Mouse (Mus musculus) T-helper 1 cell (primary cell): ENCODE measurements around the gene Fam222a.

Experiments
- in situ Hi-C: fragments of 300-600 bp; cut with MboI, MseI; formaldehyde crosslinking; loops from one replicate; pipeline ENCODE4 v1.15.1; 2025; ENCODE audit warnings: high pct_unique_total_duplicates

The Fam222a gene

DNA sequence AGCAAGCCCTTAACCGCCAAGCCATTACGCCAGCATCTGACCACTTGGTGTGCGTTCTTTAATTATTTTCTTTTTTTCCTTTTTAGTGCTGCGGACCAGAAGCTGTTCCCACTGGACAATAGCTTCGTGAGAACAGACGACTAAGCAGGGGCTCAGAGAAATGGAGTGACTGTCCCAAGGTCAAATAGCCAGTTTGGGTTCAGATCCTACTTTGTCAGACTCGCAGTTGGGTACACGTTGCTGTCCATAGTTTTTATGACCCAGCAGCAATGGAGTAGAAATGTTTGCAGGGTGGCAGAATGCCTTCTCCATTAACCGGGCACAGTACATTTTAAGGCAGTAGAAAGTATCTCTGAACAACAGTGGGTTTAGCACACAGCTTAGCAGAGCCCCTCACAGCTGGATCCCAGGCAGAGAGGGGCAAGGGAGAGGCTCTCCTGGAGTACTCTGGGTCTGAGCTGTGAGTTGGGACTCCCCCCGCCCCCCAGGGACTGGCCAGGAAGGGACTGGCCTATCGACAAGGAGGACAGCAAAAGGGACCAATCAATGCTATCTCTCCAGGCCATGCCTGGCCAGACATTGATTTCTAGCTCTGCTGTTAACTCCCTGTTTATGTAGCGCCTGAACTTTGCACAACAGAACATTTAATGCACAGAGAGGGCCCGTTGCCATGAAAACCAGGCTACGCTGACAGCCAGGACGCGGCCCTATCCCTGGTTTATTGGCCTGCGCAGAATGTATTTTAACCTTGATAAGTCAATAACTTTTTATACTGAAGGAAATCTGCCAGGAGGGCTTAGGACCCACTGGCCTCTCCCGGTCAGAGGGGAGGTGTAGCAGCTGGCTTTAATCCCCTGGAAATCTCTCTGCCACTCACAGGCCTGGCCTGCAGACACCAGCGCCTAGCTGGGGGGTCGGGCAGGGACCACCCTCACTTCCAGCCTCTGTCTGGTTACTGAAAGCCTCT lies 9.8 kb upstream of the Fam222a start:
- in situ Hi-C loops = no loop called here

- in situ Hi-C loops = no loop called here
These were observed 7.3 kb upstream of the Fam222a start for GRCm38 (mm10) chr5:114560533-114560936.

DNA sequence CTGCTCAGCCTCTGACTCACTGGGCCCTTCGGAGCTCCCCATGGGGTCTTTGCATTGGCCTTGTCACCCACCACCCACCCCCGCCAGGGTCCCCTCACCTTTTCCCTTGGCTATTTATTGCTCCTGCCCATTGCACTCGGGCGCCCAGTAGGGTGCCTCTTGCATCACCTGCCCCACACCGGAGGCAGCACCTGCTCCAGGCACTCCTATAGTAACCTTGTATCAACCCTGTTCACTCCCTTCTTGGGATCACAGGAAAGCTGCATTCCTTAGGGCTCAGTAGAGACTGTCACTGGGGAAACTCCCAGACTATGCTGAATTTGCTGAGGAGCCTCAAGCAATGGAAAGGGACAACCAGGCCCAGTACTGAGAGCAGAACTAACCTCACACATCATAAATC lies 6.9 kb upstream of the Fam222a start:
- in situ Hi-C loops = no loop called here

- in situ Hi-C loops = no loop called here
These were observed 3.8 kb upstream of the Fam222a start for GRCm38 (mm10) chr5:114563994-114564393.

- in situ Hi-C loops = no loop called here
These were observed 2.5 kb upstream of the Fam222a start for GRCm38 (mm10) chr5:114565305-114565704.

DNA sequence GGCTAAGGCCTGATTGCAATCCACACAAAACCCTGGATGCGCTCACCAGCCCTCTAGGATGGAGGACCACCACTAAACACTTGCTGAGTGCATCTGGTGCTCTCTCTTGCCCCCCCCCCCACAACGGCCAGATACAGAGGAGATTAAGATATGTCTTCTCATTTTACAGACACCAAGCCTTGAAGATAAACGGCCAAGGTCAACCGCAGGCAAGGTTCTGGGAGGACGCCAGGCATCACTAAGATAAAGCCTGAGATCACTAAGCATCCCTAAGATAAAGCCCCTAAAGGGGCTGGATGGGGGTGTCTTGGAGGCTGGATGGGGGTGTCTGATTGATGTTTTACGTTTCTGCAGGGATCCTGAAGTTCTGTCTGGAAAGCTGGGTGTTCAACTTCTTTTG lies 2.1 kb upstream of the Fam222a start:
- in situ Hi-C loops = no loop called here

- in situ Hi-C loops = no loop called here
These were observed 1.4 kb upstream of the Fam222a start for GRCm38 (mm10) chr5:114566461-114566860.

DNA sequence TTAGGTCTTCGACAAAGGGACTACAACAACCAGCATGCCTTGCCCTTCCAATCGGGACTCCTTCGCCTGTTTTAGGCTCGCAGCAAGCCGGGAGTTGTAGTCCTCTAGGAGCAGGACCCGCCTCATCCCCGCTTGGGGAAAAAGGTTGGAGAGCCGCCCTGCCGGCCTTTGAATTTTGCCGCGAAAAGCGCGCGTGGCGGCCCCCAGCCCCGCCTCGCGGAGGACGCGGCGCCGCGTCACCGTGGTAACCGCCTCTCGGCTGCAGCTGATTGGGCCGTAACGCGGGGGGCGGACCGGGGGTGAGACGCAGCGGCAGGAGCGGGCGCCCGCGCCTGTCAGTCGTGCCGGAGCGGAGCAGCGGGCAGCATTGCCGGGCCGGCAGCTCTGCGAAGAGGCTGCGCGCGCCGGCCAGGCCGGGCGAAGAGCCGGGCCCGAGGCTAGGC lies 720 bp upstream of the Fam222a start:
- in situ Hi-C loops = no loop called here

GRCm38 (mm10) chr5:114568818-114569217 lies 1.0 kb downstream of the Fam222a start:
- in situ Hi-C loops = no loop called here

GRCm38 (mm10) chr5:114569918-114570670 lies 2.3 kb downstream of the Fam222a start:
- in situ Hi-C loops = no loop called here

DNA sequence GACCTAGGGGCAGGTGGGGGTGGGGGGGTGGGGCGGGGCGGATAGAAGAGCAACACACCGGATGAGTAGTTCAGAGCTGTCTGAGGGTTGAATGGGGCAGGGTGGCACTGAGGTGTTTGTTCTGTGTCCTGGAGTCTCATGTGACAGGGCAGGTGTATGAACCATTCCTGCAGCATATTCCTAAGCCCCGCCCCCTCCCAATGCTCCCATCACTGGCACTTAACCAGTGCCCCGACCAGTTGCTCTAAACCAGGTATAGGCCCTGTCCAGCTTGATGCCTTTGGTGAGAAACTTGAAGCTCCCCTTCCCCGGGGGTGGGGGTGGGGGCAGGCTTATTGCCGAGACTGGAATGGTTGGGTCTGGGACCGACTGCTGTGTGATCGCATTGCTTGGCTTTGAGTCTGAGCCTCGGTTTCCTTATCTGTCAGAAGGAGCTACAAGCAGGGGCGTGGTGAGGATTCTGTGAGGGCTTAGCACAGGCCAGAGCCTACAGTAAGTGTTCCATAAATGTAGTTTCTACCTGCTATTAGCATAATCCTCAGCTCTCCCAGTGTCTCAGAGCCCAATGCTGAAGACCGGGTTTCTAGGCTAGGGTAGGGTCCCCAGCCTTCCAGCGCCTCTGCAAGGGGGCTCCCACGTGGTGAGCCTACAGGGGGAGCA lies 3.1 kb downstream of the Fam222a start:
- in situ Hi-C loops = no loop called here

GRCm38 (mm10) chr5:114571451-114572030 lies 3.7 kb downstream of the Fam222a start:
- in situ Hi-C loops = no loop called here

GRCm38 (mm10) chr5:114572997-114573396 lies 5.2 kb downstream of the Fam222a start:
- in situ Hi-C loops = no loop called here

- in situ Hi-C loops = no loop called here
These were observed 6.3 kb downstream of the Fam222a start for GRCm38 (mm10) chr5:114573920-114574628.

DNA sequence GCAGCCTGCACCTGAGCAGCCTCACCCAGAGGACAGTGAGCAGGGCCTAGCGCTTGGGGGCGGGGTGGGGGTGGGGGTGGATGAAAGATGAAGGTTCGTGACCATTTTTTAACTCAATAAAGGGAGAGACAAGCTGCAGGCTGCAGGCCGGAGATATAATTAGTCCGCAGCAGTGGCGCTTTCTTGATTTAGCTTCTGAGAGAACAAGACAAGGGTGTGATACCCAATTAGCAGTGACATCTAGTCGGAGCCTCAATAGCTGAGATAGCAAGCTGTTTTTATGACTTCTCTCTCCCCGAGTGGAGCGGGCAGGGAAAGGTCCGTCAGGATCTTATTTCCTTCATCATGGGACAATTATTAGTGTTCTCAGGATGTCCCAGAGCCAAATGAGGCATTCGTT lies 7.2 kb downstream of the Fam222a start:
- in situ Hi-C loops = no loop called here

DNA sequence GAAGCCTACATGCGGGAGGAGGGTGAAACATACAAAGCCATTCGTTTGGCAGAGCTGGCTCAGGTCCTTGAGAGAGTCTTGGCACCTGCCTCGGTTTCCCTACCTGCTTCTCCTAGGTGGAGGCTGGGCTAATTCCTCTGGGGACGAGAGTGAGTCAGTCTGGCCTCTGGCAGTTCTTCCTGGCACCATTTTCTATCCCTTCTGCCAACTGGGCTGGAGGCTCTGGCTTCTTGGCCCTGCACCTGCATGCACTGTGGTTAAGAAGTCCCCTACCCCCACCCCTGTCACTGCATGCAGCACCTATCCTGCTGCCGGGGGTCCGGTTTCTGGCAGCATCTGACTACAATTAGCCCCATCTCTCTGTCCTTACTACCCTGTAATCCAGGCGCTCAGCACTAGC lies 7.7 kb downstream of the Fam222a start:
- in situ Hi-C loops = no loop called here

GRCm38 (mm10) chr5:114575986-114576605 lies 8.3 kb downstream of the Fam222a start:
- in situ Hi-C loops = no loop called here

DNA sequence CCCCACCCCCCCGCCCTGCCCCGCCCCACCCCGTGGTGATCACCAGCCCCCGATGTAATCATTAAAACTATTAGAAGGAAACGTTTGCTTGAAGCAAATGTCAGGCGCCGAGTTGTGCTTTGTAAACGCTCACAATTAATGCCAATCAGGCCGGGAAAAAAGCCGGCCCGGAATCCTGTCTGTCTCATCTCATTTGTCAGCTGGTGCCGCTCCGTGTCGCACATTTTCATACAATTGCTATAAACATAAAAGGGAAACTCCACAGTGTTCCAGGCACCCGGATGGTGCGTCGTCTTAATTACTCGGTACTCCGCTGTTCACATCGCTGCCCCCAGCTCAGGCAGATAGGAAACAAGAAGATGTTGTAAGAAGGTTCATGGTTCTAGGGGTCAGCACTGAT lies 10.5 kb downstream of the Fam222a start:
- in situ Hi-C loops = no loop called here

DNA sequence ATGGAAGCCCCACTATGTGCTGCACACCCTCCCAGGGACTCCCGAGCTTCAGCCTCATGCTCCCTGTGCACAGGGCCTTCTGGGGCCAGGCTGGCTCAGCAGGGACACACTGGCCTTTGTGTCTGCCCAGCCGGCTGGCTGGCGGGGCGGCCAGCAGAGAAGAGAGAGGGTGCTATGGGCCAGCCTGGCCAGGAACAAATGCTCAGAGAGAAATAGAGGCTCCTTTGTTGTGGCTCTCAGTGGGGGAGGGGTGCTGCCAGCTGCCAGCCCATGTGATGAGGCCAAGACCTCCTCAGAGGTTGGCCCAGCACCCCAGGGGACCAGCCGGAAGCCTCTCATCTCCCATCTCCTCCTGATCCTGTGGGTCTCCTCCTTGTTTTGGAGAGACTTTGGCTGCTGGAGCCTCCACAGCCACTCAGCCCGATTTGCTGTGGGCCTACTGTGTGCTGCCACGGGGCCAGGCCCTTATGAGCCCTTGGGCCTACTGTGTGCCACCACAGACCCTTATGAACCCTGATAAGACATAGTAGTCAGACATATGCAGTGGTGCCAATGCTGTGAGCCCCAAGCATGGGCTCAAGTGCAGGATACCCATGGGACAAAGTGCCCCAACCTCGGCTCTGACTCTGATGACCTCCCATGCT lies 12.0 kb downstream of the Fam222a start:
- in situ Hi-C loops = no loop called here

DNA sequence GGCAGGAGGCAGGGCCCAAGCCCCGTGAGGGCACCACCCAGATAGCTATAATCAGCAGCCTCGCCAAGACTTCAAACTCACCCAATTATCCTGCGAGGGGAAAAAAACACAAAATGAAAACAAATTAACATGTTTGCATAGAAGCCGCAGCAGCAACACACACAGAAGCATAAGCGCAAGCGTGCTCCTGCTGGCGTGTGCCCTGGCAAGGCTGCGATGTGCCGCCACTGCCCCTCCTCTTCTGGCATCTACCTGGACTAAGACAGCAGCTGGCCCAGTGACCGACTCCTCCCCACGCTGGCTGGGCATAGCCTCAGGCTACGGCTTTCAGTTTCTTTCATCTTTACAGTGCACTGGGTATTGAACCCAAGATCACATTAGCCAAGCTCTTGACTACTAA lies 13.7 kb downstream of the Fam222a start:
- in situ Hi-C loops = no loop called here
